Mouse (Mus musculus) kidney, postnatal 0 days (tissue): ENCODE data around the gene Tulp3. TPM values are rescaled to one million over a fixed set of nuclear protein-coding genes. Genes with fewer than 3 reads are reported as not detected.

Experiments
- ATAC-seq: fragments of 200-750 bp; cut with Nextera tagmentation; replicated peaks from 2 replicates; pipeline ENCODE4 v1.8.0; 2017; ENCODE audit warnings: low read depth, moderate number of reproducible peaks, moderate TSS enrichment, moderate library complexity; ENCODE audit not compliant: low FRiP score
- DNase-seq: peaks from one replicate; pipeline ENCODE4 v3.0.0-alpha.2; 2016; ENCODE audit warnings: low spot score
- H3K27ac ChIP-seq: fragments of 300-500 bp; sonication (generic); 2 replicates; pipeline ENCODE4 v1.5.1; 2014; ENCODE audit warnings: mild to moderate bottlenecking
- H3K27me3 ChIP-seq: fragments of 300-500 bp; sonication (generic); 2 replicates; pipeline ENCODE4 v1.6.1; 2014; ENCODE audit warnings: low read length, mixed read lengths; ENCODE audit not compliant: insufficient read depth
- H3K36me3 ChIP-seq: fragments of 300-500 bp; sonication (generic); 2 replicates; pipeline ENCODE4 v1.6.1; 2014; ENCODE audit warnings: low read length, mixed read lengths; ENCODE audit not compliant: insufficient read depth
- H3K4me1 ChIP-seq: fragments of 300-500 bp; sonication (generic); replicated peaks from 2 replicates; pipeline ENCODE4 v1.6.1; 2014; ENCODE audit warnings: antibody characterized with exemption, low read length, mixed read lengths; ENCODE audit not compliant: insufficient read depth
- H3K4me2 ChIP-seq: fragments of 300-500 bp; sonication (generic); 2 replicates; pipeline ENCODE4 v1.6.1; 2014; ENCODE audit warnings: mild to moderate bottlenecking, low read length, moderate library complexity, mixed read lengths
- H3K4me3 ChIP-seq: fragments of 300-500 bp; sonication (generic); replicated peaks from 2 replicates; pipeline ENCODE4 v1.5.1; 2014; ENCODE audit warnings: low read depth, low read length
- H3K9ac ChIP-seq: fragments of 300-500 bp; sonication (generic); 2 replicates; pipeline ENCODE4 v1.6.1; 2014; ENCODE audit warnings: low read depth, low read length
- H3K9me3 ChIP-seq: fragments of 300-500 bp; sonication (generic); replicated peaks from 2 replicates; pipeline ENCODE4 v1.6.1; 2016; ENCODE audit warnings: low read length, inconsistent platforms, mixed read lengths
- CTCF ChIP-seq: IDR thresholded peaks from 2 replicates; pipeline ENCODE4 v1.5.1; 2016; ENCODE audit warnings: antibody characterized with exemption, low read depth, mild to moderate bottlenecking, moderate library complexity
- WGBS: fragments of 180-500 bp; shearing (Covaris S2); extraction: QIAGEN DNeasy Blood & Tissue Kit; methylation state at CpG from one replicate; pipeline ENCODE4 v1.1.7; 2014; 5-methylcytosine and 5-hydroxymethylcytosine counted together
- polyA plus RNA-seq: library from polyadenylated mRNA; unstranded; fragments of >200 nt; fragmentation: Nextera tagmentation; extraction: Ambion mirVana; gene quantifications from 2 replicates; pipeline ENCODE4 v1.2.1, GENCODE M21; 2015

Tulp3 gene
- polyA plus RNA-seq, 1 experiment from 2014 or later: 15.0 TPM

DNA sequence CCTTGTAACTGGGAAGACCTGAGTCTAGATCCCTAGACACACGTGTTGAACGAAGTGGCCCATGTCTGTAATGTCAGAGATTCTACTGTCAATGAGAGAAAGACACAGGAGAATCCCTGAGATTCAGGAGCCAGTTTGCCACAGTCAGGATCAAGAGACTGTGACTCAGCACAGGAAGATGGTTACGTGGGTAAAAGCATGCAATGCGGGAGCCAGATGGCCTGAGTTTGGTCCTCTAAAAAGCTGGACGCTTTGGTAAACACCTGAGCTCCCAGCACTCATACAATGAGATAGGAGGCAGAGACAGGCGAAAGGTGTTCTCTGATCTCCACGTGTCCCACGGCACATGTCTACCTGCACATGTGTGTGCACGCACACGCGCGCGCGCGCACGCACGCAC, 82.9 kb downstream of the Tulp3 start:
- 96% methylated on average over 17 of the region's 17 CpGs for WGBS
- no peak overlapping the region for H3K4me3 ChIP-seq
- H3K4me1 ChIP-seq: no peaks in the 10 kb centered on the region
- no peak overlapping the region for H3K9ac ChIP-seq
- H3K27me3 ChIP-seq: no peaks in the 10 kb centered on the region
- no peaks in the 10 kb centered on the region for H3K36me3 ChIP-seq
- TF ChIP-seq CTCF: no peak
- H3K9me3 ChIP-seq: no peaks in the 10 kb centered on the region
- DNase-seq: no peak
- H3K27ac ChIP-seq: no peak overlapping the region
- H3K4me2 ChIP-seq: no peak overlapping the region
- no peak for ATAC-seq

Other genes starting within 250 kb of the Tulp3 start
- gene Tspan9, start 212.3 kb downstream of the Tulp3 start, polyA plus RNA-seq: 102 and 131 TPM in 2 replicates
- 2.3 TPM in 2 replicates for gene Tead4, start 55.0 kb downstream of the Tulp3 start, polyA plus RNA-seq
- gene Rhno1, start 7.1 kb upstream of the Tulp3 start, polyA plus RNA-seq: 68.3 and 73.9 TPM in 2 replicates
- 11.8 TPM in 2 replicates for gene Foxm1, start 7.1 kb upstream of the Tulp3 start, polyA plus RNA-seq
- gene Tex52, start 19.6 kb upstream of the Tulp3 start, polyA plus RNA-seq: not detected in 2 replicates
- not detected in 2 replicates for gene Gm44596, start 19.7 kb upstream of the Tulp3 start, polyA plus RNA-seq
- 21.2 and 23.5 TPM in 2 replicates for gene Nrip2, start 43.4 kb upstream of the Tulp3 start, polyA plus RNA-seq
- 19.1 and 22.5 TPM in 2 replicates for gene Itfg2, start 69.1 kb upstream of the Tulp3 start, polyA plus RNA-seq
- gene Fkbp4, start 82.8 kb upstream of the Tulp3 start, polyA plus RNA-seq: 286 and 317 TPM in 2 replicates
- 0.25 and 0.79 TPM in 2 replicates for gene Pzp, start 170.9 kb upstream of the Tulp3 start, polyA plus RNA-seq
- 0.71 and 0.84 TPM in 2 replicates for gene A2ml1, start 225.8 kb upstream of the Tulp3 start, polyA plus RNA-seq